Mouse (Mus musculus) testis, adult 2 months (tissue): ENCODE measurements around the gene Gpn1. TPM values are rescaled to one million over a fixed set of nuclear protein-coding genes. Genes with fewer than 3 reads are reported as not detected.
A peak's percentile ranks its signal among the peaks of the same experiment; 100 is the strongest.

ENCODE experiments used
- H3K27ac ChIP-seq: fragments of 200-500 bp; 2 replicates; pipeline ENCODE4 v1.5.1; 2012; ENCODE audit warnings: low read depth, low read length; ENCODE audit not compliant: control insufficient read depth, insufficient read depth
- H3K27me3 ChIP-seq: fragments of 200-500 bp; 2 replicates; pipeline ENCODE4 v1.6.1; 2012; ENCODE audit warnings: mild to moderate bottlenecking, low read length, moderate library complexity; ENCODE audit not compliant: control insufficient read depth, insufficient read depth
- H3K36me3 ChIP-seq: fragments of 200-500 bp; 2 replicates; pipeline ENCODE4 v1.6.1; 2012; ENCODE audit warnings: mild to moderate bottlenecking, low read length; ENCODE audit not compliant: control insufficient read depth, insufficient read depth
- H3K4me1 ChIP-seq: fragments of 200-500 bp; 2 replicates; pipeline ENCODE4 v1.6.1; 2012; ENCODE audit warnings: low read length; ENCODE audit not compliant: control insufficient read depth, insufficient read depth
- H3K4me3 ChIP-seq: fragments of 200-500 bp; 2 replicates; pipeline ENCODE4 v1.5.1; 2012; ENCODE audit warnings: low read depth, mild to moderate bottlenecking, low read length, moderate library complexity, mixed read lengths; ENCODE audit not compliant: control insufficient read depth
- CTCF ChIP-seq: fragments of 200-500 bp; IDR thresholded peaks from 2 replicates; pipeline ENCODE4 v1.5.1; 2012; ENCODE audit warnings: low read depth, mild to moderate bottlenecking, inconsistent platforms, low read length, moderate library complexity; ENCODE audit not compliant: control insufficient read depth, insufficient read depth, insufficient replicate concordance
- POLR2A ChIP-seq: fragments of 200-500 bp; IDR thresholded peaks from 2 replicates; pipeline ENCODE4 v1.6.1; 2012; ENCODE audit warnings: low read depth, mild to moderate bottlenecking, inconsistent platforms, low read length, moderate library complexity; ENCODE audit not compliant: control insufficient read depth
- polyA plus RNA-seq: library from polyadenylated mRNA; depleted of rRNA; stranded (reverse); fragments of >200 nt; gene quantifications from 2 replicates; pipeline ENCODE4 v1.2.3, GENCODE M21; 2012

Gene Gpn1
- polyA plus RNA-seq, 1 experiment, result 15.7 TPM

- Histone ChIP-seq H3K27me3 (no peaks in the 10 kb centered on the region), H3K36me3 (no peaks in the 10 kb centered on the region; the same call in 1 of the 2 replicates), H3K4me1 (no peaks in the 10 kb centered on the region), H3K4me3 (no peak overlapping the region), H3K27ac (no peak overlapping the region)
- peak; percentile 24; the same call in 1 of the 2 replicates for TF ChIP-seq CTCF
- TF ChIP-seq POLR2A, result no peak
Observed at GRCm38 (mm10) chr5:31470334-31470733, 24.2 kb upstream of the Gpn1 start.

GRCm38 (mm10) chr5:31480536-31480935, 14.0 kb upstream of the Gpn1 start:
- H3K36me3 ChIP-seq, result peaks cover 2% of the 10 kb centered on the region

GRCm38 (mm10) chr5:31485440-31485839, 9.1 kb upstream of the Gpn1 start, which contains the start of gene 4930548H24Rik:
4930548H24Rik (plus strand) TSS chr5:31485740.
- TF ChIP-seq CTCF, result no peak
- TF ChIP-seq POLR2A, result no peak
- H3K4me1 ChIP-seq, result no peaks in the 10 kb centered on the region
- H3K4me3 ChIP-seq, result peak within 1 kb of the TSS; percentile 84
- H3K27me3 ChIP-seq, result no peaks in the 10 kb centered on the region
- no peak within 1 kb of the TSS for H3K27ac ChIP-seq
- H3K36me3 ChIP-seq, result no peaks in the 10 kb centered on the region; the same call in 1 of the 2 replicates

More at GRCm38 (mm10) chr5:31480536-31480935, 14.0 kb upstream of the Gpn1 start:
- Histone ChIP-seq H3K4me3 (no peak overlapping the region), H3K27me3 (no peaks in the 10 kb centered on the region), H3K27ac (no peak overlapping the region), H3K4me1 (no peaks in the 10 kb centered on the region)
- TF ChIP-seq POLR2A (no peak), CTCF (no peak)

- H3K36me3 ChIP-seq, result no peaks in the 10 kb centered on the region
- no peaks in the 10 kb centered on the region for H3K27me3 ChIP-seq
- no peak overlapping the region for H3K4me3 ChIP-seq
- TF ChIP-seq POLR2A, result no peak
- no peak for TF ChIP-seq CTCF
- H3K27ac ChIP-seq, result no peak overlapping the region
- no peaks in the 10 kb centered on the region for H3K4me1 ChIP-seq
Observed at GRCm38 (mm10) chr5:31487889-31488288, 6.7 kb upstream of the Gpn1 start.

GRCm38 (mm10) chr5:31489116-31489769, 5.3 kb upstream of the Gpn1 start:
- H3K4me1 ChIP-seq, result peaks cover under 1% of the 10 kb centered on the region; the same call in 1 of the 2 replicates
- no peak overlapping the region for H3K27ac ChIP-seq
- H3K4me3 ChIP-seq, result no peak overlapping the region
- TF ChIP-seq CTCF (no peak), POLR2A (no peak)
- H3K36me3 ChIP-seq, result no peaks in the 10 kb centered on the region
- no peaks in the 10 kb centered on the region for H3K27me3 ChIP-seq

GRCm38 (mm10) chr5:31492031-31492430, 2.5 kb upstream of the Gpn1 start:
- Histone ChIP-seq H3K36me3 (no peaks in the 10 kb centered on the region), H3K4me3 (no peak overlapping the region), H3K4me1 (peaks cover 8% of the 10 kb centered on the region), H3K27ac (no peak overlapping the region), H3K27me3 (no peaks in the 10 kb centered on the region)
- TF ChIP-seq POLR2A (no peak), CTCF (no peak)

- peaks cover 2% of the 10 kb centered on the region for H3K36me3 ChIP-seq
Observed at GRCm38 (mm10) chr5:31504843-31505242, 10.3 kb downstream of the Gpn1 start.

GRCm38 (mm10) chr5:31512481-31512880, 17.9 kb downstream of the Gpn1 start:
- TF ChIP-seq CTCF (no peak), POLR2A (no peak)
- H3K27ac ChIP-seq, result no peak overlapping the region
- H3K4me3 ChIP-seq, result no peak overlapping the region
- H3K4me1 ChIP-seq, result no peaks in the 10 kb centered on the region
- peaks cover 1% of the 10 kb centered on the region for H3K36me3 ChIP-seq
- H3K27me3 ChIP-seq, result no peaks in the 10 kb centered on the region

More at GRCm38 (mm10) chr5:31504843-31505242, 10.3 kb downstream of the Gpn1 start:
- no peaks in the 10 kb centered on the region for H3K4me1 ChIP-seq
- no peak for TF ChIP-seq CTCF
- TF ChIP-seq POLR2A, result no peak
- no peak overlapping the region for H3K4me3 ChIP-seq
- no peak overlapping the region for H3K27ac ChIP-seq
- H3K27me3 ChIP-seq, result no peaks in the 10 kb centered on the region
